Mouse (Mus musculus) adrenal gland, postnatal 10 days (tissue): Measurements from ENCODE around the gene Mapk11. TPM values are rescaled to one million over a fixed set of nuclear protein-coding genes. Genes with fewer than 3 reads are reported as not detected.

Experiments used
- DNase-seq: peaks from one replicate; pipeline ENCODE4 v3.0.0; 2021; ENCODE audit warnings: mixed read lengths
- microRNA-seq: library from miRNA; unstranded; fragments of <30 nt; microRNA quantifications from one replicate; pipeline ENCODE4 v1.2.0, GENCODE M21; 2021
- total RNA-seq, 2 experiments: library from RNA; stranded (reverse); gene quantifications; 2 replicates each; pipeline ENCODE4 v1.2.3; 2021

Gene Mapk11
- total RNA-seq, 2 experiments from 2014 or later: 5.1 to 7.3 TPM

DNA sequence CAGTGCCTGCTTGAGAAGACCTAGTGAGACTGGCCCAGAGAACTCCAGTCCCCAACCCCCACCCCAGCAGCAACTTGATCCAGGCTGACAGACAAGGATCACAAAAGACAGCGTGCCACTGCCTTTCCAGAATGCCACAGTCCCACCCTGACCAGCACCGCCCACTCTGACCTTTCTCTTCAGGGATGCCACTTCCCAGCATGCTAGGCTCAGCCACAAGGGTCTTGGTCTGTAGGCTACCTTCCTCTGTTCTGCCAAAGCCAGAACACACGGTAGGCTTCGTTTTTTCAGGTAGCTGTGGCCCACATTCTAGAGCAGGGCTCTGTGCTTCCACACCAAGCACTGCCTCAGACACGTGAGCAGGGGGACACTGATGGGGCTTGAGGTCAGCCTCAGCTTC is 46.8 kb downstream of the Mapk11 start:
- DNase-seq: no peak

GRCm38 (mm10) chr15:89100823-89101222 is 48.6 kb downstream of the Mapk11 start:
- DNase-seq: no peak

GRCm38 (mm10) chr15:89098616-89099015 is 50.8 kb downstream of the Mapk11 start:
- no peak for DNase-seq

DNA sequence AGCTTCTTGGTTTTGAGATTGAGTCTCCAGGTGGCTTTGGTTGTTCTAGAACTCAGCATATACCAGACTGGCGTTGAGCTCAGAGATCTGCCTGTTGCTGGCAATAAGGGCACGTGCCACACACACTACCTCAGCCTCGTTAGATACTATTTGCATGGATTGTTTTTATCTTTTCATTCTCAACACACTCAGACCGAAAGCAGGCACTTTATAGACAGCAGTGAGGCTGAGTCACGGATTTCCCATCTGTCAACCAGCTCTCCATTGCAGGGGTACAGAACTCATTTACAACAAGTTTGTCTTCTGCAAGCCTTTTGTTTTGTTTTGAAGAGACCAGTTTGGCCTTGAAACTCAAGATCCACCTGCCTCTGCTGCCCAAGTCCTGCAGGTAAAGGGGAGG is 52.0 kb downstream of the Mapk11 start:
- DNase-seq: no peak

Small RNA genes lying within 50 kb of the gene (microRNA-seq; reads per million reads assigned to microRNA genes)
- gene Mir6958 (not detected), gene Mir7118 (not detected)

Other genes starting within 250 kb of the Mapk11 start
- not detected for gene Ttll8, start 195.2 kb downstream of the Mapk11 start, total RNA-seq
- gene Mlc1, start 170.6 kb downstream of the Mapk11 start, total RNA-seq: under 1 TPM in 1 of 2 experiments, not detected in 1; 0.09 TPM
- gene Mov10l1, start 166.7 kb downstream of the Mapk11 start, total RNA-seq: not detected
- 1 to 10 TPM; 1.5 to 1.9 TPM for gene Panx2, start 89.9 kb downstream of the Mapk11 start, total RNA-seq
- gene Trabd, start 74.5 kb downstream of the Mapk11 start, total RNA-seq: 10 to 100 TPM; 42.9 to 48.5 TPM
- 10 to 100 TPM; 29.8 to 29.9 TPM for gene Selenoo, start 60.5 kb downstream of the Mapk11 start, total RNA-seq
- 10 to 100 TPM; 13.5 to 18.6 TPM for gene Tubgcp6, start 26.5 kb downstream of the Mapk11 start, total RNA-seq
- gene Hdac10, start 20.9 kb downstream of the Mapk11 start, total RNA-seq: 10 to 100 TPM; 10.5 to 17.8 TPM
- gene Mapk12, start 8.9 kb downstream of the Mapk11 start, total RNA-seq: 10 to 100 TPM; 10.1 to 19.3 TPM
- gene Plxnb2, start 31.2 kb upstream of the Mapk11 start, total RNA-seq: 100 to 1,000 TPM in 1 of 2 experiments, 10 to 100 TPM in 1; 96.8 to 105 TPM
- gene Dennd6b, start 46.9 kb upstream of the Mapk11 start, total RNA-seq: 1 to 10 TPM; 4.7 to 7.4 TPM
- 10 to 100 TPM; 41.8 to 52.0 TPM for gene Ppp6r2, start 61.9 kb upstream of the Mapk11 start, total RNA-seq
- 10 to 100 TPM; 80.3 to 85.7 TPM for gene Sbf1, start 165.7 kb upstream of the Mapk11 start, total RNA-seq
- gene Adm2, start 173.1 kb upstream of the Mapk11 start, total RNA-seq: not detected
- 1 to 10 TPM; 1.8 to 3.3 TPM for gene Miox, start 184.8 kb upstream of the Mapk11 start, total RNA-seq
- gene Lmf2, start 206.0 kb upstream of the Mapk11 start, total RNA-seq: 10 to 100 TPM; 38.6 to 41.9 TPM
- 100 to 1,000 TPM in 1 of 2 experiments, 10 to 100 TPM in 1; 89.2 to 103 TPM for gene Ncaph2, start 206.1 kb upstream of the Mapk11 start, total RNA-seq
- 10 to 100 TPM; 34.7 to 43.7 TPM for gene Sco2, start 224.2 kb upstream of the Mapk11 start, total RNA-seq
- gene Tymp, start 227.4 kb upstream of the Mapk11 start, total RNA-seq: 1 to 10 TPM; 3.4 to 9.8 TPM
- gene Odf3b, start 229.7 kb upstream of the Mapk11 start, total RNA-seq: 1 to 10 TPM; 1.4 to 1.5 TPM
- under 1 TPM in 1 of 2 experiments, not detected in 1; 0.06 TPM for gene Klhdc7b, start 235.3 kb upstream of the Mapk11 start, total RNA-seq